14 mouse cellular contexts compared by ENCODE assay signal in the genomic region with DNA sequence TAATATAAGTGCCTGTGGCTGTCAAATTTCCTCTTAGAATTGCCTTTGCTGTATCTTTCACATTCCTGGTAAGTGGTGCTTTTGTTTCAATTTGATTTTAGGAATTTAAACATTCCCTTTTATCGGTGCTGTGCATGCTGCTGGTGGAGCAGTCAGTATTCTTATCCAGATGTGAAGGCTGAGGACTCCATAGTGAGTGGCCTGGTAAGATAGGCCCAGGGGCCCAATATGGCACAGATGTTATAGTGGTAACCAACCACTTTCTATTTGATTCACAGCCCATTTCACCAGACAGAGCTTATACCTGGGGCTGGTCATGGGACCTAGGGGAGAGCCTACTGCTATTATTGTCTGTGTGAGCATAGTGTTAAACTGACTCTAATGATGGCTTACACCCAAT.
"Had no signal": no experiment of that assay in that cellular context is flagged by ENCODE, and none has a peak within 500 bp of the region (broad histone marks: within the 10 kb centered on the region; RNA-seq: fewer than 3 reads in every experiment).

No protein-coding gene starts in this region.

- H3K27ac ChIP-seq: intestine, embryonic 15.5 days; left cerebral cortex, adult 2 months; limb, embryonic 15.5 days; lung, embryonic 15.5 days; macrophage; midbrain, embryonic 13.5 days; neural tube, embryonic 12.5 days had no signal

- H3K27me3 ChIP-seq: intestine, embryonic 15.5 days; limb, embryonic 15.5 days; lung, embryonic 15.5 days; midbrain, embryonic 13.5 days; neural tube, embryonic 12.5 days had no signal

- H3K9ac ChIP-seq: intestine, embryonic 15.5 days; limb, embryonic 15.5 days; lung, embryonic 15.5 days; midbrain, embryonic 13.5 days; neural tube, embryonic 12.5 days had no signal

- H3K4me2 ChIP-seq: intestine, embryonic 15.5 days; limb, embryonic 15.5 days; lung, embryonic 15.5 days; midbrain, embryonic 13.5 days; neural tube, embryonic 12.5 days had no signal

- DNase-seq: kidney, adult 18-20 months; kidney, postnatal 14 days; lung, postnatal 14 days; retina, postnatal 1 day; right cerebral cortex, postnatal 4 days; thymus, adult 18-20 months; thymus, postnatal 14 days had no signal

- H3K4me3 ChIP-seq: intestine, embryonic 15.5 days; left cerebral cortex, adult 2 months; limb, embryonic 15.5 days; lung, embryonic 15.5 days; midbrain, embryonic 13.5 days; neural tube, embryonic 12.5 days had no signal

- ATAC-seq: intestine, embryonic 15.5 days; midbrain, embryonic 13.5 days had no signal

- H3K4me1 ChIP-seq: intestine, embryonic 15.5 days; limb, embryonic 15.5 days; lung, embryonic 15.5 days; midbrain, embryonic 13.5 days; neural tube, embryonic 12.5 days had no signal

- H3K9me3 ChIP-seq: intestine, embryonic 15.5 days; limb, embryonic 15.5 days; lung, embryonic 15.5 days; midbrain, embryonic 13.5 days; neural tube, embryonic 12.5 days had no signal
